Mouse (Mus musculus) CH12.LX (cell line): ENCODE measurements at regions not wholly inside any gene's neighbourhood (a gene's known extent, or its start where the extent isn't known, plus 50 kb on each side); places are given as distances from the start of the nearest gene placed in this dataset.

ENCODE experiments used
- DNase-seq: peaks from one replicate; pipeline ENCODE4 v3.0.0-alpha.2; 2013; ENCODE audit errors: extremely low read depth
- H3K27ac ChIP-seq: 2 replicates; pipeline ENCODE4 v1.5.1; 2012; ENCODE audit warnings: low read depth, mild to moderate bottlenecking, control low read depth, moderate library complexity; ENCODE audit not compliant: insufficient read depth
- H3K27me3 ChIP-seq: replicated peaks from 2 replicates; pipeline ENCODE3; 2012; ENCODE audit warnings: inconsistent platforms
- H3K36me3 ChIP-seq, 2 experiments: replicated peaks in 1 of 2; 2 replicates each; pipeline versions ENCODE3 to v1.6.1; 2012; ENCODE audit warnings: inconsistent platforms in 1 of 2, low read length in 1 of 2, mild to moderate bottlenecking in 1 of 2, mixed read lengths in 1 of 2, moderate library complexity in 1 of 2; ENCODE audit not compliant: control insufficient read depth in 1 of 2, insufficient read depth in 1 of 2
- H3K4me1 ChIP-seq, 2 experiments: 2 replicates each; pipeline ENCODE4 v1.6.1; 2012; ENCODE audit warnings: inconsistent platforms in 1 of 2, moderate library complexity in 1 of 2; ENCODE audit not compliant: insufficient read depth in 2 of 2, control insufficient read depth in 1 of 2
- H3K4me2 ChIP-seq: 2 replicates; pipeline ENCODE4 v1.6.1; 2012; ENCODE audit warnings: low read depth, mild to moderate bottlenecking, control low read depth; ENCODE audit not compliant: poor library complexity, insufficient read depth, severe bottlenecking
- H3K4me3 ChIP-seq, 3 experiments: fragments of 150-350 bp in 1 of 3; sonication (generic) in 1 of 3; replicated peaks in 1 of 3; 2 replicates each; pipeline versions ENCODE3 to v1.5.1; 2011 to 2012; ENCODE audit warnings: low read depth in 2 of 3, low read length in 2 of 3, mild to moderate bottlenecking in 2 of 3, moderate library complexity in 2 of 3, control low read depth in 1 of 3, improper control_type of control experiment in 1 of 3, inconsistent platforms in 1 of 3, mixed read lengths in 1 of 3; ENCODE audit not compliant: poor library complexity in 1 of 3
- H3K79me2 ChIP-seq: replicated peaks from 2 replicates; pipeline ENCODE4 v1.6.1; 2012; ENCODE audit warnings: mild to moderate bottlenecking, moderate library complexity; ENCODE audit not compliant: control insufficient read depth, poor library complexity, insufficient read depth, severe bottlenecking; ENCODE audit errors: extremely low read depth
- H3K9ac ChIP-seq: 2 replicates; pipeline ENCODE4 v1.6.1; 2012; ENCODE audit warnings: low read depth, mild to moderate bottlenecking, control low read depth, moderate library complexity; ENCODE audit not compliant: insufficient read depth
- H3K9me3 ChIP-seq: replicated peaks from 2 replicates; pipeline ENCODE3; 2012; ENCODE audit warnings: low read length, inconsistent platforms, mixed read lengths
- CHD1 ChIP-seq: IDR thresholded peaks from 2 replicates; pipeline ENCODE4 v1.6.1; 2012; ENCODE audit warnings: low read depth, low read length, improper control_type of control experiment, inconsistent platforms
- E2F4 ChIP-seq: IDR thresholded peaks from 2 replicates; pipeline ENCODE4 v1.6.1; 2011; ENCODE audit warnings: low read depth, low read length, improper control_type of control experiment; ENCODE audit not compliant: insufficient replicate concordance
- ETS1 ChIP-seq: conservative IDR thresholded peaks from 2 replicates; pipeline ENCODE4 v1.6.1; 2012; ENCODE audit warnings: low read depth, mild to moderate bottlenecking, inconsistent platforms, low read length, improper control_type of control experiment, moderate library complexity
- GABPA ChIP-seq: IDR thresholded peaks from 2 replicates; pipeline ENCODE4 v1.6.1; 2012; ENCODE audit warnings: low read depth, low read length, improper control_type of control experiment, inconsistent platforms; ENCODE audit not compliant: insufficient replicate concordance
- HCFC1 ChIP-seq: IDR thresholded peaks from 2 replicates; pipeline ENCODE4 v1.6.1; 2012; ENCODE audit warnings: low read depth, mild to moderate bottlenecking, inconsistent platforms, low read length, improper control_type of control experiment
- IRF4 ChIP-seq: IDR thresholded peaks from 2 replicates; pipeline ENCODE4 v1.6.1; 2014; ENCODE audit warnings: low read depth, mild to moderate bottlenecking, inconsistent platforms, low read length, improper control_type of control experiment
- JUN ChIP-seq: IDR thresholded peaks from 2 replicates; pipeline ENCODE4 v1.6.1; 2011; ENCODE audit warnings: low read depth, mild to moderate bottlenecking, low read length, improper control_type of control experiment, moderate library complexity; ENCODE audit not compliant: insufficient read depth
- JUND ChIP-seq: conservative IDR thresholded peaks from 2 replicates; pipeline ENCODE4 v1.6.1; 2011; ENCODE audit warnings: low read depth, low read length, improper control_type of control experiment
- KAT2A ChIP-seq: IDR thresholded peaks from 2 replicates; pipeline ENCODE4 v1.6.1; 2012; ENCODE audit warnings: low read length, improper control_type of control experiment, inconsistent platforms; ENCODE audit not compliant: insufficient replicate concordance
- MEF2A ChIP-seq: IDR thresholded peaks from 2 replicates; pipeline ENCODE4 v1.6.1; 2014; ENCODE audit warnings: low read depth, mild to moderate bottlenecking, inconsistent platforms, low read length, improper control_type of control experiment, borderline replicate concordance
- MXI1 ChIP-seq: IDR thresholded peaks from 2 replicates; pipeline ENCODE4 v1.6.1; 2011; ENCODE audit warnings: mild to moderate bottlenecking, low read depth, low read length, improper control_type of control experiment
- MYC ChIP-seq: IDR thresholded peaks from 2 replicates; pipeline ENCODE4 v1.6.1; 2011; ENCODE audit warnings: low read depth, mild to moderate bottlenecking, improper control_type of control experiment, low read length
- NELFE ChIP-seq: IDR thresholded peaks from 2 replicates; pipeline ENCODE4 v1.6.1; 2011; ENCODE audit warnings: low read depth, low read length, improper control_type of control experiment
- NRF1 ChIP-seq: IDR thresholded peaks from 2 replicates; pipeline ENCODE4 v1.6.1; 2014; ENCODE audit warnings: low read depth, mild to moderate bottlenecking, inconsistent platforms, low read length, improper control_type of control experiment, moderate library complexity
- PAX5 ChIP-seq: IDR thresholded peaks from 2 replicates; pipeline ENCODE4 v1.6.1; 2012; ENCODE audit warnings: low read length, inconsistent platforms, mixed read lengths
- POLR2A ChIP-seq: IDR thresholded peaks from 2 replicates; pipeline ENCODE4 v1.6.1; 2011; ENCODE audit warnings: low read depth, mild to moderate bottlenecking, improper control_type of control experiment, low read length
- RAD21 ChIP-seq: IDR thresholded peaks from 2 replicates; pipeline ENCODE4 v1.6.1; 2011; ENCODE audit warnings: low read depth, mild to moderate bottlenecking, low read length, improper control_type of control experiment, moderate library complexity
- RCOR1 ChIP-seq: conservative IDR thresholded peaks from 2 replicates; pipeline ENCODE4 v1.6.1; 2012; ENCODE audit warnings: low read depth, mild to moderate bottlenecking, inconsistent platforms, low read length, improper control_type of control experiment
- SIN3A ChIP-seq: IDR thresholded peaks from 2 replicates; pipeline ENCODE4 v1.6.1; 2012; ENCODE audit warnings: low read length, improper control_type of control experiment, inconsistent platforms
- SMC3 ChIP-seq: IDR thresholded peaks from 2 replicates; pipeline ENCODE4 v1.6.1; 2011; ENCODE audit warnings: low read depth, low read length, improper control_type of control experiment
- TBP ChIP-seq: conservative IDR thresholded peaks from 2 replicates; pipeline ENCODE4 v1.6.1; 2011; ENCODE audit warnings: low read depth, low read length, improper control_type of control experiment
- TCF12 ChIP-seq: IDR thresholded peaks from 2 replicates; pipeline ENCODE4 v1.6.1; 2014; ENCODE audit warnings: low read depth, mild to moderate bottlenecking, inconsistent platforms, low read length, improper control_type of control experiment
- UBTF ChIP-seq: IDR thresholded peaks from 2 replicates; pipeline ENCODE4 v1.6.1; 2012; ENCODE audit warnings: low read depth, mild to moderate bottlenecking, inconsistent platforms, low read length, improper control_type of control experiment, moderate library complexity
- USF1 ChIP-seq: IDR thresholded peaks from 2 replicates; pipeline ENCODE4 v1.6.1; 2014; ENCODE audit warnings: low read depth, mild to moderate bottlenecking, inconsistent platforms, low read length, improper control_type of control experiment
- ZMIZ1 ChIP-seq: IDR thresholded peaks from 2 replicates; pipeline ENCODE4 v1.6.1; 2012; ENCODE audit warnings: low read depth, mild to moderate bottlenecking, inconsistent platforms, low read length, improper control_type of control experiment
- ZNF384 ChIP-seq: IDR thresholded peaks from 2 replicates; pipeline ENCODE4 v1.6.1; 2012; ENCODE audit warnings: low read depth, low read length, improper control_type of control experiment, inconsistent platforms
- dilution Hi-C: fragments of 300-500 bp; cut with MboI; formaldehyde crosslinking; loops from 2 replicates; pipeline ENCODE4 v1.14.3; 2020; ENCODE audit warnings: low sequenced_read_pairs; ENCODE audit not compliant: extremely low pct_unique_long_range_greater_than_20kb, extremely low pct_ligation_motif_present
- in situ Hi-C: fragments of 300-500 bp; cut with MboI; formaldehyde crosslinking; loops from 3 replicates; pipeline ENCODE4 v1.14.3; 2019; ENCODE audit warnings: low sequenced_read_pairs, low pct_ligation_motif_present, low pct_unique_long_range_greater_than_20kb, mixed read lengths

- no peaks in the 10 kb centered on the region for H3K27me3 ChIP-seq
- TF ChIP-seq TCF12 (no peak), POLR2A (no peak), RCOR1 (no peak), PAX5 (no peak), GABPA (no peak), NELFE (no peak), NRF1 (no peak), TBP (no peak), JUN (no peak), E2F4 (no peak), USF1 (no peak), MXI1 (no peak), ETS1 (no peak), CHD1 (no peak), IRF4 (no peak), KAT2A (no peak)
- no peak for DNase-seq
- H3K36me3 ChIP-seq, result no peaks in the 10 kb centered on the region
- no peak overlapping the region for H3K4me2 ChIP-seq
- no peaks in the 10 kb centered on the region for H3K4me1 ChIP-seq
- no peak overlapping the region for H3K4me3 ChIP-seq
- in situ Hi-C loops (no loop called here), dilution Hi-C loops (no loop called here)
- no peak overlapping the region for H3K9ac ChIP-seq
- no peak overlapping the region for H3K27ac ChIP-seq
- H3K79me2 ChIP-seq, result no peaks in the 10 kb centered on the region
- H3K9me3 ChIP-seq, result peaks cover 14% of the 10 kb centered on the region
These were observed 198.9 kb downstream of the Isl1 start for GRCm38 (mm10) chr13:116110578-116110977.

GRCm38 (mm10) chr13:116087541-116088308 is 221.8 kb downstream of the Isl1 start:
- no peaks in the 10 kb centered on the region for H3K4me1 ChIP-seq
- H3K27me3 ChIP-seq, result no peaks in the 10 kb centered on the region
- no peak for TF ChIP-seq MXI1
- no peak for TF ChIP-seq USF1
- TF ChIP-seq MEF2A, result no peak
- TF ChIP-seq ZMIZ1, result no peak
- no peak for TF ChIP-seq TBP
- TF ChIP-seq GABPA, result no peak
- no peak for TF ChIP-seq ZNF384
- no peak for TF ChIP-seq UBTF
- TF ChIP-seq E2F4, result no peak
- TF ChIP-seq HCFC1, result no peak
- TF ChIP-seq TCF12, result no peak
- no peak for TF ChIP-seq NRF1
- TF ChIP-seq JUND, result no peak
- no peak for TF ChIP-seq ETS1
- TF ChIP-seq SIN3A, result no peak
- TF ChIP-seq MYC, result no peak
- TF ChIP-seq SMC3, result no peak
- no peak for TF ChIP-seq RAD21
- no peaks in the 10 kb centered on the region for H3K36me3 ChIP-seq
- no peak overlapping the region for H3K9ac ChIP-seq
- no peak overlapping the region for H3K4me2 ChIP-seq
- no peak overlapping the region for H3K4me3 ChIP-seq
- DNase-seq, result no peak
- dilution Hi-C loops (no loop called here), in situ Hi-C loops (no loop called here)
- no peaks in the 10 kb centered on the region for H3K79me2 ChIP-seq
- H3K27ac ChIP-seq, result no peak overlapping the region
- peaks cover 7% of the 10 kb centered on the region for H3K9me3 ChIP-seq
